Mouse (Mus musculus) erythroblast, embryonic 14.5 days (primary cell): Measurements from ENCODE around the gene Blzf1.

ENCODE experiments used
- GATA1 ChIP-seq: IDR thresholded peaks from 2 replicates; pipeline ENCODE4 v1.6.1; 2012; ENCODE audit warnings: low read length, inconsistent platforms, mixed read lengths
- TAL1 ChIP-seq: IDR thresholded peaks from 3 replicates; pipeline ENCODE4 v1.6.1; 2012; ENCODE audit warnings: low read length, inconsistent platforms, mixed read lengths

DNA sequence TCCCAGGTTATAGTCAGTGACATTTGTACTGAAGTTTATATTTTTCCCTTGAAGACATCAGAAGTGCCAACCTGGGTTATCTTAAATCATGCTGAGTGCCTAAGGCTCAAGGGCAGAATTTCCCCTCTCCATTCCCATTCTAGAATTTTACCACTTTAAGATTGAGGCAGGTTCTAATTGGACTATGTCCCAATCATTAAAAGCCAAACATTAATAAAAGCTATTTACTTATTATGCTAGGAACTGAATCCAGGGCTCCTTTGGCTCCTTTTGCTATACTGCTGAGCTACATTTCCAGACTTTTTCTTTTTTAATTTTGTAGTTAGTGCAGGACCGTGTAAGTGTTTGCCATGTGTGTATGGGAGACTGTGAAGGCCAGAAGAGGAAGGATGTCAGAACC lies 55.9 kb downstream of the Blzf1 start:
- TF ChIP-seq TAL1 = no peak
- TF ChIP-seq GATA1 = no peak
